Mouse (Mus musculus): Measurements from ENCODE around the gene Igf2bp3.

Gene Igf2bp3

GRCm38 (mm10) chr6:49173674-49174073 lies 41.1 kb downstream of the Igf2bp3 start:
- DNase-seq (ENCODE audit: low spot score), result peak; percentile 10

DNA sequence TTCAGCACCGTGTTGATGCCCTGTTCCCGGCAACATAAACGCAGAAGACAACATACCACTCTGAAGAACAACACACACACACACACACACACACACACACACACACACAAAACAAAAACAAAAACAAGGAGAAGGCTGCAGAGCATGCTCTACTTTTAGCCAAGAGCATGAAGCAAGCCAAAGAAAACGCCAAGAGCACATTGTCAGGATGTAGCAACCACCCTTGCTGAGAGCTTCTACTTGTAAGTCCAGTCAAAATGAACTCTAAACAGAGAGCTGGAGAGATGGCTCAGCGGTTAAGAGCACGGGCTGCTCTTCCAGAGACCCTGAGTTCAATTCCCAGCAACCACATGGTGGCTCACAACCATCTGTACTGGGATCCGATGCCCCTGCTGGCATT lies 41.5 kb downstream of the Igf2bp3 start:
- no peak for DNase-seq (ENCODE audit: low spot score)

DNA sequence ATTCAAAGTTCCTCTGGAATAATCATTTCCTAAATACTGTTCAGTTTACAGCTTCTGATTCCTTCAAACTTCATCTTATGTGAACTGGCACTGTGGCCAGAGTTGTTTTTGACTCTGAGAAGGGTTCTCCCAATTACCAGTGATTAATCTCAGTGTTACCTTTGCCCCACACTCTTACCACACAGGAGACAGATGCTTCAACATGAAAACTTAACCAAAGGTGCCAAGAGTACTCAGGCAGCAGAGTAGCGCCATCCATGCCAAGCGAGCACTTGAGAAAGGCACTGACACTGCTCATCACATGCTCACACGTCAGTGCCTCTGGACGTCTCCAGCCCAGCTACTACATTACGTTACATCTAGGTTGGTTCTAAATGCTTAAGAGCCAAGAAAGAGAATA lies 43.5 kb downstream of the Igf2bp3 start:
- no peak for DNase-seq (ENCODE audit: low spot score)

DNA sequence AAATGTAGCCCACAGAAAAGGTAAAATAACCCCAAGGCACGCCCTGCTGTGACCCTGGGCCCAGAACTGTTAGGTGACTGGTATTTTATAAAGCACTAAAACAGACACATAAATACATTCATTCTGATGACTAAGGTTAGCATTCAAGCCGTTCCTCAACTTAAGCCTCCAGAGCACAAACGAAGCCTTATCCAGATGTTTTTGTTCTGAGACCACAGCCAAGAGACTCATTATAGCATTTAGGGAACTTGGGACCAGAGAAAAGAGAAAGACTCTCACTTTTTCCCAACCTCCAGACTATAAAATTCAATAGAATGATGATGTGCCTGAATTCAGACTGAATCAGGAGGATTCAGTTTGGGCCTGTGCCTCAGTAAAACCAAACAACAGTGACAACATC lies 46.1 kb downstream of the Igf2bp3 start:
- DNase-seq (ENCODE audit: low spot score), result no peak

GRCm38 (mm10) chr6:49167406-49167805 lies 47.4 kb downstream of the Igf2bp3 start:
- DNase-seq (ENCODE audit: low spot score), result no peak

DNA sequence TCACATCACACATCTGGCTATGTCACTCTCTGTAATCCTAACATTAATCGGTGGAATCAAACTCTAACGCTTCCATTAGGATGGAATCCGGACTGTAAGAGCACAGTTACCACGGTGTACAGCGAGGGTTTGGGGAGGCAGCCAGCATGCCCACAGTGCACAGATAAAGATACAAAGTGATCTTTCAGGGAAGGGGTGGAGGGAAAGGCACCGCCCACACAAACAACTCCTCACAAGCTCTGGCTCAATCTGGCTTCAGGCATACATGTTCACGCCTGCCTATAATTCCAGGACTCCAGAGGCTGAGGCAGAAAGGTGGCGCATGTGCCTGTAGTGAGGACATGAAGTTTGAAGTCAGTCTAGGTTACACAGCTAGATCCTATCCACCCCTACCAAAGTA lies 48.4 kb downstream of the Igf2bp3 start:
- no peak for DNase-seq (ENCODE audit: low spot score)

- no peak for DNase-seq (ENCODE audit: low spot score)
These were observed 48.9 kb downstream of the Igf2bp3 start for GRCm38 (mm10) chr6:49165855-49166254.

DNA sequence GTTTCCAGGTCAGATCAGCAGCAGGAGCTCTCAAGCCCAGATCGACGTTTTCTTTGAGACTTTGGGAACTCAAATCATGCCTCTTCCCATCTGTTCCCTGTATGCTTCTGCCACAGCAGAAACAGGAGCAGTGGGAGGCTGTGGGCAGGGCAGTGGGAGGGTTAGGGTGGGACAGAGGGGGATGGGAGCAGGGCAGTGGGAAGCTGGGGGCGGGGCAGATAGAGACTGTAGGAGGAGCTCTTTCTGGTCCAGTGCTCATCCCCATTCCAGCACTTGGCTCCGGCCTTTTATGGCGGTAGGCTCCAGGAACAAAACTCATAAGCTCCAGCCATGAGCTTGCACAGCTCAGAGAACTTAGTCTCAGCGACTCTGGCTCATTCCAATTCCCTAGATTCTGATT lies 49.7 kb downstream of the Igf2bp3 start:
- DNase-seq (ENCODE audit: low spot score), result no peak

DNA sequence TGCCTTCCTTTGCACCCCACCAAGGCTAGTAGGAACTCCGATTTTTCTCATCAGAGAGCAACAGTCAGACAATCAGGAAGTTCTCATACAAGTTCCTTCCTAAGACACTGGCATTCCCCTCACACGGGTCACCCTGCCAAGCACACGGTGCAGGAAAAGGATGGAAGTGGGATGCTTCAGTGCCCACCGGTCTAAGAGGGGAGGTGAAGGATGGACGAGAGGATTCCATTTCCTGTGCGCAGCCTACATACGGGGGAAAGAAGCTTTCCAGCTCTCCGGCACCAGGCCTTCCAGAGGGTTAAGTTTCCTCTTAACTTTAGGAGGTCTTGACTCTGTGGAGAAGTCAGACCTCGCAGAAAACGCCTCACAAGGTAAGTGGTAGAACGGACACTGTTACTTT lies 50.1 kb downstream of the Igf2bp3 start:
- DNase-seq (ENCODE audit: low spot score), result no peak

DNA sequence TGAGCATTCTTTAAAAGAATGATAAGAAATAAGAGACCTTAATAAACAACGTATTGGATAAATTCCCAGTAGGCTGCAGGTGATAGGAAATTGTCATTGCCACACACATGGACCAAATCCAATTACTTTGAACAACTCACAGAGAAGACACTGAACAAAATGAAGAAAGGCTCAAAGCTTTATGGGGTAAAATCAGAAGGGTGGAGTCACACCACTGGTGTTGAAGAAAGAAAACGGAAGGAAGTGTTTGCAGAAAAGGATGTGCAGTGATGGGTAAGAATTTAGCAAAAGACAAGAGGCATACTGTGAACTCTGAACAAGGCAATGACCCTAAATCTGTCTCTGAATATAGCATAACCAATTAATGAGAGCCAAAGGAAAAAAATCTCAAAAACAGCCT lies 54.8 kb downstream of the Igf2bp3 start:
- DNase-seq (ENCODE audit: low spot score), result no peak

DNA sequence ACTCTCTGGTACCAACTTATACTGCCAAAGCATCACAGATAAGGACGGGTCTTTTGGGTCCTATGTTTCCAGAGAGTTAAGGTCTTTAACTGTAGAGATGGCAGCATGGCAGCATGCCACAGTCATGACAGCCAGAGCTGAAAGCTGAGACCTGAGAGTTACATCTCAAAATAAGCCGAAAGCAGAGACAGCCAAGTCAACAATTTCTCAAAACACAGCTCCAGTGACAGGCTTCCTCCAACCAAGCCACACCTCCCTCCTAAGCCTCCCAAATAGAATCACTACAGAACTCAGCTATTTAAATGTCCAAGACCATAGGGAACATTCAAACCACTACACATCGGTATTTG lies 58.0 kb downstream of the Igf2bp3 start:
- DNase-seq (ENCODE audit: low spot score), result no peak

DNA sequence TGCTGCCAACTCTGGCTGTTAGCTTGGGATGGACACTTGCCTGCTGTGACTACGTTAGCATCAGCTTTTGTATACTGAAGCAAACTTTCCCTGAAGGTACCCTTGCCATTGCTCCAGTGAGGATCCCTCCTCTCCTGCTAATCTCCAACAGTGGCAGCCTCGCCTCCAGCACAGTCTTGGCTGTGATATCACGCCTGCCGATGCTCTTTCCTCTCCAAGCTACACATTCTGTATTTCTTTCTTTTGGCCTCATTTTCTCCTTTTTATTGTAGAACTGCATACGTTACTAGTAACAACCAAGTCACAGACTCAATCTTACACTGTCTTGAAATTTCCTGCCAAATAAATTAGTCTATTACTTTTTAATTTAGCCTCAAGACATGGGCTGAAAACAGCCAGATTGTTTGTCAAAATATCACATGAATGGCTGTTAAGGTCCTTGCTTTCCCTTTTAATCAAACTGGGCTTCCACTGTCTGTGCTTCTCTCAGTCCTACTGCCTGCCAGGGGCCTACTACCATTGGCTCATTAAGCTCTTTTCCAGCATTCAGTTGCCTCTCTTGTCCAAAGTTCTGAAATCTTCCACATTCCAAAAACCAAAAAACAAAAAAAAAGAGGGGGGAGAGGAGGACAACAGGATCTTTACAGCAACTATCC lies 58.5 kb downstream of the Igf2bp3 start:
- no peak for DNase-seq (ENCODE audit: low spot score)

GRCm38 (mm10) chr6:49151465-49151864 lies 63.3 kb downstream of the Igf2bp3 start:
- no peak for DNase-seq (ENCODE audit: low spot score)

DNA sequence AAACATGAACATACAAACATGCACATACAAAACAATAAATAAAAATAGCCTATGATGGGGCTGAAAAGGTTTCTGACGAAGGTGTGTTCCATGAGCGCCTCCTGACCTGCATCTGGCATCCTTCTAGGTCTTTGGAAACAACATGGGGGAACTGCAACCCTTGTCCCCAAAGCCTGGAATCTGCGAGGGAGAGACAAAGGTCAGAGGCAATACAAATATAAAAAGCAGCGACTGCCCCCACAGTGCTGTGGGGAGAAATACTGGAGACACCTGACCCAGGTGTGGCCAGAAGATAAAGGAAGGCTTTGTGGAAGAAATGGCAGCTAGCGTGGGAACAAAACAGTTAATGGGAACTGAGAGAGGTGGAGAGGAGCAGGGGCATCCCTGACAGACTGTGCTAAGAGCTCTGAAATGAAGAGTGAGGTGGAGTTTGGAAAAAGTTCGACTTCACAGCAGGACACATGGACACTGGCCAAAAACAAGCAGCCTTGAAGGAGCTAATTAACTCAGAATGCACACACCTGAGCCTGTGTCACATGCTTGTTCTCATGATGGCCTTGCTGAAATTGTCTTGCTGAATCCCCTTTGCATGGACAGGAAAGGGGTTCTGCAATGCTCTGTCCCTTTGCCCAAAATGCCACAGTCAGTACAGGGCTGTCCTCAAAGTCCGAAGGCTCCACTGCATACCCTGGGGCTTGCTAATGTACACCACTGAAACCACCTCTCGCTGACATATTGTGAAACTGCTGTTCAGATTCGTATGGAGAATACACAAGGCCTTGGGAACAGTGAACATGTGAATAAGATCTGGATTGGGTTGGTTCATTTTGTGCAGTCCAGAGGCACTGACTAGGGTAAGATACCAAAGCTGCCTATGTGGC lies 64.2 kb downstream of the Igf2bp3 start:
- no peak for DNase-seq (ENCODE audit: low spot score)

GRCm38 (mm10) chr6:49149202-49149930 lies 65.4 kb downstream of the Igf2bp3 start:
- no peak for DNase-seq (ENCODE audit: low spot score)

GRCm38 (mm10) chr6:49148781-49149180 lies 66.0 kb downstream of the Igf2bp3 start:
- DNase-seq (ENCODE audit: low spot score), result no peak

- DNase-seq (ENCODE audit: low spot score), result no peak
These were observed 66.4 kb downstream of the Igf2bp3 start for GRCm38 (mm10) chr6:49148368-49148767.

GRCm38 (mm10) chr6:49146461-49146860 lies 68.3 kb downstream of the Igf2bp3 start:
- DNase-seq (ENCODE audit: low spot score), result no peak

GRCm38 (mm10) chr6:49142428-49142827 lies 72.3 kb downstream of the Igf2bp3 start:
- DNase-seq (ENCODE audit: low spot score), result no peak

- DNase-seq (ENCODE audit: low spot score), result no peak
These were observed 73.6 kb downstream of the Igf2bp3 start for GRCm38 (mm10) chr6:49141125-49141524.

DNA sequence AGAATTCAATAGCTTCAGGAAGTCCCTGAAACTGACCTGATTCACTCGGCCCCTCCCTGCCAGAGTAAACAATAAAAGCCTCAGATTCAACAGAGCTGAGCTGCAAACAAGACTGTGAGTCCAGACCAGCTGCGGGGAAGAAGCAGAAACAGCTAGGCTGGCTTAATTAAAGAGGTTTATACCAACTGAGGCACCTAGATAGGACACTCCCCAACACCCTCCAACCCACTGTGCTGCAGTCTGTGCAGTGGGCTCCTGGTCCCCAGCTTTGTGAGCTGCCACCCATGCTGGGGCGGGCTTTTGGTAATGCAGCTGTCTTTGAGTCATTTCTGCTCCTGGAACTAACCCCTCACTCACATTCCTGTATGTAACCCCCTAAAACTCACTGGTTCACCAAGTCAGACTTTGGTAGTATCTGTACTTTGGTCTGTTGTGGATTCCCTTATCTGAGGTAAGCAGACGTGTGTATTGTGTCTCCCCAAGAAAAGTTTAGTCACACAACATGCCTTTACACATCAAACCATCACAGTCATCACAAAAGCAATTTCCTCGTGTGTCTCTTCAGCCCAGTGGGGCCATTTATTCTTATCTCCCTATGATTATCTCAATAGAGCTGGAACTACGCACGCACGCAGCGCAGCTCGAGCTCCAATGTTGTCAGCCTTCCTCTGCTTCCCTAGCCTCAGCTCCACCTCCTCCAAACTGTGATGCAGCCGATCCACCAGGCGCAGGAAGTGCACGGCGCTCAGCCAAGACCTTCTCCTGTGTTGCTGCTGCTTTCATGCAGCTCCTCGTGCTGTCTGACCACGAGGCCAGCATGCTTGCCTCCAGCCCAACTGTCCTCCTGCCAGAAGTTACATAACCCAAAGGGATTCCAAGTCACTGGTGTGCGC lies 76.4 kb downstream of the Igf2bp3 start:
- peak; percentile 34 for DNase-seq (ENCODE audit: low spot score)

DNA sequence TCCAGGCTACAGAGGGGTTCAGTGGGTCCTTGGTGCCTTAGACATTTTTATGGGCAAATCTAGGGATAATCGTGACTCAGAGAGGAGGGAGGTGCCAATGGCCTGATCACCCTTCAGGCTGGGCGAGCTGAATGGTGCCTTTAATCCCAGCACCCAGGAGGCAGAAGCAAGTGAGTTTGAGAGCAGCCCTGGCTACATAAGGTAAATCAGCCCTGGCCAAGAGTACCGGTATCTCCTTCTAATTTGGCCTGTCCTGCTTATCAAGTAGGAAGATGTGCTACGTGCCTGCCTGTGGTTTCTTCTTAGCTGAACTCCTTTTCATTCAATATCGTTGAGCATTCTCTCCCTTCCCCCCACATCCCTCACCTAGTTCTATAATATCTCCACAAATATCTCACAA lies 78.0 kb downstream of the Igf2bp3 start:
- peak; percentile 21 for DNase-seq (ENCODE audit: low spot score)

Data from c-Kit-positive CD71-positive TER-119-positive erythroid progenitor cells, embryonic 14.5 days (primary cell).